Mouse (Mus musculus): ENCODE measurements at regions not wholly inside any gene's neighbourhood (a gene's known extent, or its start where the extent isn't known, plus 50 kb on each side); places are given as distances from the start of the nearest gene placed in this dataset.
"Not testable (repeated sequence)": the region's sequence is repeated elsewhere in the genome, so short reads cannot be mapped to it uniquely, and the experiment has no call there.

DNA sequence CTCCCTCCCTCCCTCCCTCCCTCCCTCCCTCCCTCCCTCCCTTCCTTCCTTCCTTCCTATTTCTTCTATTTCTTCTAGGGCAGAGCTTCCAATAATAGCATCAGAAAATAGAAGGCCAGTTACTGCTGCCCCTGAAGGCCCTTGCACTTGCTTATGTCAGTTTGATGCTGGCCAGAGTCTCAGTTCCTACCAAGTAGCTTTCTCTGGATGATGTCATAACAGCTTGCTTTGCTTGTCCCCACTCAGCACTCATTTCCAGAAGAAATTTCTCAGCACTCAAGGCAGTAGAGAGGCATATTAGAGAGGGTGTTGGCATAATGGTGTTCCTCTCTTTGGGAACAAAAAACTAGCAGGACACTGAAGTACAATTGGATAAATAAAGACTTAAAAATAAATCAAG lies 811.6 kb upstream of the 4930444P10Rik start:
- Histone ChIP-seq H3K27ac (replicated peaks; ENCODE audit: low read depth, low read length) (no peak overlapping the region), H3K27me3 (replicated peaks; ENCODE audit: control insufficient read depth, insufficient read depth, low read length) (no peaks in the 10 kb centered on the region), H3K9me3 (ENCODE audit: control insufficient read depth, low read length) (no peaks in the 10 kb centered on the region), H3K4me1 (ENCODE audit: control insufficient read depth, insufficient read depth, low read length) (no peaks in the 10 kb centered on the region), H3K9ac (ENCODE audit: low read depth, low read length) (no peak overlapping the region), H3K4me3 (ENCODE audit: low read depth, low read length) (no peak overlapping the region), H3K4me2 (ENCODE audit: low read depth, low read length) (no peak overlapping the region), H3K36me3 (ENCODE audit: control insufficient read depth, insufficient read depth, low read length) (no peaks in the 10 kb centered on the region)
- DNase-seq (ENCODE audit: low spot score) (no peak), ATAC-seq (ENCODE audit: low read depth) (no peak)

DNA sequence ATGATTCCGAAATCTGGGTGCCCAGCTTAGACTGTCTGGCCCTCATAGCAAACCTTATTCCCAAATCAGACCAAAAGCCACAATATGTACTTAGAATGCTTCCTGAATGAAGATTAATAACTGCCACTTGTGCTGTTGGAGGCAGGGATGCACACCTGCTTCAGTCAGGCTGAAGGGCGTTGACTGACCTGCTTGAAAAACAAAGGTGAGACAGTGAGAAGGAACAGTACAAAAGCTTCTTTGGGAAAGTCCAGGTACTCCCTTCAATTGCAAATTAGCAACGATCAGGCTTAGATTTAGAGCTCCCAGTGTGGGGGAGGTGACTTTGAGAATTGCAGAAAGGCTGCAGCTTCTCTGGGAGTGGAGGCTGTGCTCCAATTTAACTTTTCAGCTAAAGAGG lies 775.3 kb upstream of the 4930444P10Rik start:
- H3K4me3 ChIP-seq (ENCODE audit: low read depth, low read length); DNase-seq (ENCODE audit: low spot score); H3K4me2 ChIP-seq (ENCODE audit: low read depth, low read length); H3K36me3 ChIP-seq (ENCODE audit: control insufficient read depth, insufficient read depth, low read length); ATAC-seq (ENCODE audit: low read depth); H3K27ac ChIP-seq (replicated peaks; ENCODE audit: low read depth, low read length); H3K4me1 ChIP-seq (ENCODE audit: control insufficient read depth, insufficient read depth, low read length); H3K9ac ChIP-seq (ENCODE audit: low read depth, low read length); H3K27me3 ChIP-seq (replicated peaks; ENCODE audit: control insufficient read depth, insufficient read depth, low read length): not testable (repeated sequence)
- 70% methylated on average over 3 of the region's 3 CpGs for WGBS
- peaks cover 11% of the 10 kb centered on the region for H3K9me3 ChIP-seq (ENCODE audit: control insufficient read depth, low read length)

DNA sequence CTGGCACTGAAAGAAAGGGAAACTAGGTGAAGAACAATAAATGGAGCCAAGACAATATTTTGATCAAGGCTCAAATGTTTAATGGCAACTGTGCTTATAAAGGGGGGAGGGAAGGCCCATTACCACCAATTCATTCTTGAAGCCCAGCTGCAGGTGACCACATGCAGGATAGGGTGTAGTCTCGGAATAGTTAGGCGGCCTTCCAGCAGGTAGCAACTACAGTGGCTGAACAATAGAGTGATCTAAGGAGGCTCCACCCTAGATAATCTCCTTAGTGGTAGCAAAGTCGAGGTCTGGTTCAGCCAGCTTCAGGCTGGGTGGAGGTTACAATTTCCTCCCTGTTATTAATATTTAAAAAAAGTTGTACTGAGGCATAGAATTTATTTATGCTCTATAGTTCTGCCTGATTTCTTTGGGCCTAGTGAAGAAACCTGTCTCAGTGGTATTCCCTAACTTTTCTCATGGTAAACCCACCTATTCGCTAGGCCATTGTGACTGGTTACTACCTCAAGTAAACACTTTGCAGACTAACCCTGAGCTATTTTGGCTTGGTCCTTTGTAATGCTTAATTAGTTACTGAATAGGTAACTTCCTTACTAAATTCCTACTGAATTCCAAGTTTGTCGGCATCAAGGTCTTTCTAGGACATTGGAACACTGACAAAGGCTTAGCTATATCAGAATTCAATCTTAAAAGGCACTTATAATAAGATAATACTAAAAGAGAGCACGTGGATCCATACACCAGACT lies 774.1 kb upstream of the 4930444P10Rik start:
- H3K4me1 ChIP-seq (ENCODE audit: control insufficient read depth, insufficient read depth, low read length); H3K9ac ChIP-seq (ENCODE audit: low read depth, low read length); H3K27ac ChIP-seq (replicated peaks; ENCODE audit: low read depth, low read length); H3K4me3 ChIP-seq (ENCODE audit: low read depth, low read length); H3K36me3 ChIP-seq (ENCODE audit: control insufficient read depth, insufficient read depth, low read length); H3K27me3 ChIP-seq (replicated peaks; ENCODE audit: control insufficient read depth, insufficient read depth, low read length); H3K4me2 ChIP-seq (ENCODE audit: low read depth, low read length); DNase-seq (ENCODE audit: low spot score); ATAC-seq (ENCODE audit: low read depth): not testable (repeated sequence)
- 81% methylated on average over 6 of the region's 6 CpGs for WGBS
- H3K9me3 ChIP-seq (ENCODE audit: control insufficient read depth, low read length): peaks cover 11% of the 10 kb centered on the region

DNA sequence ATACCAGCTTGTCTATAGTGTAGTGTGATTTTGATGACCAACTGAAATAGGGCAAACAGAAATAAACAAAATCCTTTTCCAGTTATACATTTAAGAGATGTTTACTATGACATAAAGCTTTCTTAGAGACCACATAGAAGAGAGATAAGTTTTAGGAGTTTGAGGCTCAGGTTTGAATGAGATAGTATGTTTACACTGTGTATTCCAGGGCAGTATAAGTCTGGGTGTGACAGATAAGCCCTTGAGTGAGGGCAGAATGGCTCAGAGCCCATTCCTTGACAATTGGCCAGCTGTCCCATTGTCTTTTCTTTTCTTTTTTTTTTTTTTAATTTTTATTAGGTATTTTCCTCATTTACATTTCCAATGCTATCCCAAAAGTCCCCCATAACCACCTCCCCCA lies 744.0 kb upstream of the 4930444P10Rik start:
- H3K27me3 ChIP-seq (replicated peaks; ENCODE audit: control insufficient read depth, insufficient read depth, low read length): no peaks in the 10 kb centered on the region
- H3K4me1 ChIP-seq (ENCODE audit: control insufficient read depth, insufficient read depth, low read length): no peaks in the 10 kb centered on the region
- no peaks in the 10 kb centered on the region for H3K36me3 ChIP-seq (ENCODE audit: control insufficient read depth, insufficient read depth, low read length)
- H3K4me2 ChIP-seq (ENCODE audit: low read depth, low read length): no peak overlapping the region
- DNase-seq (ENCODE audit: low spot score) (no peak), ATAC-seq (ENCODE audit: low read depth) (no peak)
- H3K27ac ChIP-seq (replicated peaks; ENCODE audit: low read depth, low read length): no peak overlapping the region
- no peak overlapping the region for H3K9ac ChIP-seq (ENCODE audit: low read depth, low read length)
- H3K4me3 ChIP-seq (ENCODE audit: low read depth, low read length): no peak overlapping the region
- H3K9me3 ChIP-seq (ENCODE audit: control insufficient read depth, low read length): no peaks in the 10 kb centered on the region

DNA sequence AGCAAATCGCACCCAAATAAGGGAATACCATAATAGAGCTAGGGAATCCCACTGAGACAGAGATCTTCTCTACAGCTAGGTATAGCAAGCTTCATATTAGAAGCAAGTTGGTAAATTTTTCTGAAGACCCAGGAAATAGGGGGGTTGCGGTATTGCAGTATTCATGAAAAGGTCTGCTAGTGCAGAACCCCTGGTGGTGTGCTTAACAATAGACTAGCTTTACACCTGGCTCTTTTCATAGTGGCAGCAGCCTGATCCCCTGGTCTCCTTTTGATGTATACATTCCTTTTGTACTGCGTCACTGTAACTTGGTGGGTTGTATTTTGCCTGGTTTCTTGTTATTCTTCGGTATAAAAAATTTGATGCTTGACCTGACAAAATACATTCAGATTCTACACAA lies 731.6 kb upstream of the 4930444P10Rik start:
- H3K27me3 ChIP-seq (replicated peaks; ENCODE audit: control insufficient read depth, insufficient read depth, low read length); H3K4me2 ChIP-seq (ENCODE audit: low read depth, low read length): not testable (repeated sequence)
- WGBS: 68% methylated on average over 4 of the region's 4 CpGs

DNA sequence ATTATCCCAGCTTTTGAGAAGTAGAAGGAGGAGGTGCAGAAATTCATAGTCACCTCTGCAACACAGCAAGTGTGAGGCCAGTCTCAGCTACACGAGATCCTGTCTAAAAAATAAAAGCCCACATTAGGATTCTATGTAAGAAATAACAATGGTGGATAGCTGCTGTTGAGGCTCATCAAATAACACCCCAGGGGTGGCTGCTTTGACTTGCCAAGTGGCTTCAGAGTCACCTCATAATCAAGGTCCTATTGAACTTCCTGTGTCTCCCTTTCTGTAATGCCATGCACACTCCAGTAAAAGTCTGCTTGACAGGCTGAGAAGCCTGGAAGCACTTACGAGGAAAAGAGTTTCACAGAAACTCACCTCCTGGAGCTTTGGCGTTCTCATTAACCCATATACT lies 730.9 kb upstream of the 4930444P10Rik start:
- no peak for DNase-seq (ENCODE audit: low spot score)
- no peak for ATAC-seq (ENCODE audit: low read depth)
- WGBS: 72% methylated on average over 3 of the region's 3 CpGs

More for the DNA sequence above, 731.6 kb upstream of the 4930444P10Rik start:
- H3K4me1 ChIP-seq (ENCODE audit: control insufficient read depth, insufficient read depth, low read length); H3K9me3 ChIP-seq (ENCODE audit: control insufficient read depth, low read length); ATAC-seq (ENCODE audit: low read depth); H3K36me3 ChIP-seq (ENCODE audit: control insufficient read depth, insufficient read depth, low read length); H3K9ac ChIP-seq (ENCODE audit: low read depth, low read length); H3K4me3 ChIP-seq (ENCODE audit: low read depth, low read length); H3K27ac ChIP-seq (replicated peaks; ENCODE audit: low read depth, low read length): not testable (repeated sequence)
- DNase-seq (ENCODE audit: low spot score): peak; percentile 9

DNA sequence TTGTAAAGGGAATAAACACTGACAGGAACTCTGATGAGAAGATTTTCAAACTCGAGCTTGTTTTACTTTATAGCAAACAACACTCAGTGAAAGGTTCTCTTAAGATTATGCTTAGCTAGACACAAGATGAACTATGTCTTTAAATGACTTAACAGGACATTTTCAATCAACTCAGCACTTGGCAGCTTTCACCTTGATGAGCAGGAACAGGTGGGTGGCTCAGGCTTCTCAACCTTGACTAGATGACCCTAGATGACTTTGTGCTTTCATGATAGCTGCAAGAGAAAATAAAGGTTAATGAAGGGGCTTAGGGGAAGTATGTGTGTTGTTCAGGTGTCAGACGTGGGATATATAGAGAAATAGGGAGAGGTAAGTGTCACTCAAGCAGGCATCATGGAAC lies 728.1 kb upstream of the 4930444P10Rik start:
- Histone ChIP-seq H3K4me1 (ENCODE audit: control insufficient read depth, insufficient read depth, low read length) (no peaks in the 10 kb centered on the region), H3K9ac (ENCODE audit: low read depth, low read length) (no peak overlapping the region), H3K36me3 (ENCODE audit: control insufficient read depth, insufficient read depth, low read length) (no peaks in the 10 kb centered on the region), H3K27ac (replicated peaks; ENCODE audit: low read depth, low read length) (no peak overlapping the region), H3K27me3 (replicated peaks; ENCODE audit: control insufficient read depth, insufficient read depth, low read length) (no peaks in the 10 kb centered on the region), H3K4me3 (ENCODE audit: low read depth, low read length) (no peak overlapping the region), H3K4me2 (ENCODE audit: low read depth, low read length) (no peak overlapping the region), H3K9me3 (ENCODE audit: control insufficient read depth, low read length) (peaks cover 5% of the 10 kb centered on the region; the same call in 1 of the 2 replicates)
- 65% methylated on average over 2 of the region's 2 CpGs for WGBS
- no peak for DNase-seq (ENCODE audit: low spot score)
- ATAC-seq (ENCODE audit: low read depth): no peak

More for the DNA sequence above, 730.9 kb upstream of the 4930444P10Rik start:
- Histone ChIP-seq H3K27ac (replicated peaks; ENCODE audit: low read depth, low read length) (no peak overlapping the region), H3K27me3 (replicated peaks; ENCODE audit: control insufficient read depth, insufficient read depth, low read length) (no peaks in the 10 kb centered on the region), H3K4me1 (ENCODE audit: control insufficient read depth, insufficient read depth, low read length) (no peaks in the 10 kb centered on the region), H3K36me3 (ENCODE audit: control insufficient read depth, insufficient read depth, low read length) (no peaks in the 10 kb centered on the region), H3K4me3 (ENCODE audit: low read depth, low read length) (no peak overlapping the region), H3K9ac (ENCODE audit: low read depth, low read length) (no peak overlapping the region), H3K9me3 (ENCODE audit: control insufficient read depth, low read length) (peaks cover 4% of the 10 kb centered on the region; the same call in 1 of the 2 replicates), H3K4me2 (ENCODE audit: low read depth, low read length) (no peak overlapping the region)

DNA sequence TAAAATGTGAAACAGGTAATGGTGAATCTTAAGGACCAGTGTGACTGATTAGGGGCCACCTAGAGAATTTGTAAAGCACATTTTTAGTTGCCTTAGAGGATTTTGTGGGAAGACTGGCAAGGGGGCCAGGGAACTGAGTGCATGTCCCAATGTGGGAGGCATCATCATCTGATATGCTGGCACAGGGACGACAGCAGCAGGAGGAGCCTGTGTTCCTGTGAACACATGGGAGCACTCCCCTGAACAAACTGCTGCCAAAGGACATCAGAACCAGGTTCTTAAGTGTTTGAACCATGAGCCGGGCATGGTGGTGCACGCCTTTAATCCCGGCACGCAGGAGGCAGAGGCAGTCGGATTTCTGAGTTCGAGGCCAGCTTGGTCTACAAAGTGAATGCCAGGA lies 723.4 kb upstream of the 4930444P10Rik start:
- H3K4me1 ChIP-seq (ENCODE audit: control insufficient read depth, insufficient read depth, low read length): no peaks in the 10 kb centered on the region
- H3K9ac ChIP-seq (ENCODE audit: low read depth, low read length): no peak overlapping the region
- no peaks in the 10 kb centered on the region for H3K27me3 ChIP-seq (replicated peaks; ENCODE audit: control insufficient read depth, insufficient read depth, low read length)
- peaks cover 5% of the 10 kb centered on the region; the same call in 1 of the 2 replicates for H3K9me3 ChIP-seq (ENCODE audit: control insufficient read depth, low read length)
- ATAC-seq (ENCODE audit: low read depth) (no peak), DNase-seq (ENCODE audit: low spot score) (no peak)
- no peak overlapping the region for H3K4me3 ChIP-seq (ENCODE audit: low read depth, low read length)
- WGBS: 89% methylated on average over 7 of the region's 7 CpGs
- H3K4me2 ChIP-seq (ENCODE audit: low read depth, low read length): no peak overlapping the region
- no peak overlapping the region for H3K27ac ChIP-seq (replicated peaks; ENCODE audit: low read depth, low read length)
- H3K36me3 ChIP-seq (ENCODE audit: control insufficient read depth, insufficient read depth, low read length): no peaks in the 10 kb centered on the region

DNA sequence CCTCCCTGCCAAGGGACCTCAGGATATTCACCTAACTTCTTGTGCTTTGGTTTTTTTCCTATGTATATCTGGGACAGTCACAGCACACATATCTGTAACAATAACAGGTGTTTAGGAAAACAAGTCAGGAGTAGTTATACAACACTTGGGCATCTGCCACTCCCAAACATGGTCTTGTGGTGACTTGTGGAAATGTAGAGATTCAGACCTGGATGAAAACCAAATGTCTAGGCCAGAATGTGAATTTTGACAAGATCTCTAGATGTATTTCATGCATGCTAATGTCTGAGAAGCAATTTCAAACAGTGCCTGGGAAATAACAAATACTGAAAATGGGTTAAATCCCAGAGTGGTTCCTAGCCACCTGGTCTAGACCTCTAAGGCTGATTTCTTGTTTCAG lies 722.6 kb upstream of the 4930444P10Rik start:
- no peak overlapping the region for H3K4me3 ChIP-seq (ENCODE audit: low read depth, low read length)
- no peak overlapping the region for H3K9ac ChIP-seq (ENCODE audit: low read depth, low read length)
- no peak for ATAC-seq (ENCODE audit: low read depth)
- H3K4me1 ChIP-seq (ENCODE audit: control insufficient read depth, insufficient read depth, low read length): no peaks in the 10 kb centered on the region
- peaks cover 5% of the 10 kb centered on the region; the same call in 1 of the 2 replicates for H3K9me3 ChIP-seq (ENCODE audit: control insufficient read depth, low read length)
- no peak for DNase-seq (ENCODE audit: low spot score)
- no peak overlapping the region for H3K27ac ChIP-seq (replicated peaks; ENCODE audit: low read depth, low read length)
- no peaks in the 10 kb centered on the region for H3K36me3 ChIP-seq (ENCODE audit: control insufficient read depth, insufficient read depth, low read length)
- no peak overlapping the region for H3K4me2 ChIP-seq (ENCODE audit: low read depth, low read length)
- H3K27me3 ChIP-seq (replicated peaks; ENCODE audit: control insufficient read depth, insufficient read depth, low read length): no peaks in the 10 kb centered on the region
